Mouse (Mus musculus) intestine, embryonic 16.5 days (tissue): ENCODE data around the gene Spef2. TPM values are rescaled to one million over a fixed set of nuclear protein-coding genes. Genes with fewer than 3 reads are reported as not detected.
"Not testable (repeated sequence)": the region's sequence is repeated elsewhere in the genome, so short reads cannot be mapped to it uniquely, and the experiment has no call there.

ENCODE experiments used
- ATAC-seq: fragments of 200-750 bp; cut with Nextera tagmentation; 2 replicates; pipeline ENCODE4 v1.8.0; 2017; ENCODE audit warnings: moderate TSS enrichment, moderate library complexity
- H3K27ac ChIP-seq: fragments of 300-500 bp; sonication (generic); 2 replicates; pipeline ENCODE4 v1.5.1; 2014; ENCODE audit warnings: mild to moderate bottlenecking, low read length
- H3K27me3 ChIP-seq: fragments of 300-500 bp; sonication (generic); replicated peaks from 2 replicates; pipeline ENCODE4 v1.6.1; 2014; ENCODE audit warnings: low read length, control low read depth, mixed read lengths; ENCODE audit not compliant: control insufficient read depth, insufficient read depth
- H3K36me3 ChIP-seq: fragments of 300-500 bp; sonication (generic); 2 replicates; pipeline ENCODE4 v1.6.1; 2014; ENCODE audit warnings: low read length, control low read depth; ENCODE audit not compliant: control insufficient read depth, insufficient read depth
- H3K4me1 ChIP-seq: fragments of 300-500 bp; sonication (generic); 2 replicates; pipeline ENCODE4 v1.6.1; 2014; ENCODE audit warnings: low read length, control low read depth, mixed read lengths; ENCODE audit not compliant: control insufficient read depth, insufficient read depth
- H3K4me2 ChIP-seq: fragments of 300-500 bp; sonication (generic); 2 replicates; pipeline ENCODE4 v1.6.1; 2014; ENCODE audit warnings: low read depth, low read length, control low read depth
- H3K4me3 ChIP-seq: fragments of 300-500 bp; sonication (generic); 2 replicates; pipeline ENCODE4 v1.5.1; 2014; ENCODE audit warnings: mild to moderate bottlenecking, low read length
- H3K9ac ChIP-seq: fragments of 300-500 bp; sonication (generic); 2 replicates; pipeline ENCODE4 v1.6.1; 2014; ENCODE audit warnings: low read depth, low read length
- H3K9me3 ChIP-seq: fragments of 300-500 bp; sonication (generic); 2 replicates; pipeline ENCODE4 v1.6.1; 2016; ENCODE audit warnings: low read length, control low read depth; ENCODE audit not compliant: control insufficient read depth
- WGBS: fragments of 180-500 bp; shearing (Covaris S2); extraction: QIAGEN DNeasy Blood & Tissue Kit; methylation state at CpG from one replicate; pipeline ENCODE4 v1.1.7; 2014; 5-methylcytosine and 5-hydroxymethylcytosine counted together
- polyA plus RNA-seq: library from polyadenylated mRNA; unstranded; fragments of >200 nt; fragmentation: Nextera tagmentation; extraction: Ambion mirVana; gene quantifications from 2 replicates; pipeline ENCODE4 v1.2.1, GENCODE M21; 2015

The Spef2 gene
- polyA plus RNA-seq, 1 experiment from 2014 or later, result 0.15 TPM

GRCm38 (mm10) chr15:9571896-9572295, 176.8 kb downstream of the Spef2 start:
- Histone ChIP-seq H3K9me3 (no peaks in the 10 kb centered on the region), H3K27ac (no peak overlapping the region), H3K4me3 (no peak overlapping the region), H3K36me3 (no peaks in the 10 kb centered on the region), H3K27me3 (no peaks in the 10 kb centered on the region), H3K9ac (no peak overlapping the region), H3K4me2 (no peak overlapping the region), H3K4me1 (no peaks in the 10 kb centered on the region)
- 83% methylated on average over 2 of the region's 2 CpGs for WGBS
- ATAC-seq, result no peak

GRCm38 (mm10) chr15:9567316-9567715, 181.4 kb downstream of the Spef2 start:
- H3K9ac ChIP-seq, result no peak overlapping the region
- no peak for ATAC-seq
- H3K4me3 ChIP-seq, result no peak overlapping the region
- H3K9me3 ChIP-seq, result no peaks in the 10 kb centered on the region
- no peaks in the 10 kb centered on the region for H3K27me3 ChIP-seq
- no peak overlapping the region for H3K4me2 ChIP-seq
- H3K4me1 ChIP-seq, result no peaks in the 10 kb centered on the region
- WGBS, result 88% methylated on average over 4 of the region's 4 CpGs
- no peak overlapping the region for H3K27ac ChIP-seq
- no peaks in the 10 kb centered on the region for H3K36me3 ChIP-seq

GRCm38 (mm10) chr15:9565396-9565795, 183.3 kb downstream of the Spef2 start:
- Histone ChIP-seq H3K27ac (no peak overlapping the region), H3K36me3 (no peaks in the 10 kb centered on the region), H3K4me3 (no peak overlapping the region), H3K27me3 (no peaks in the 10 kb centered on the region), H3K4me1 (no peaks in the 10 kb centered on the region), H3K9me3 (no peaks in the 10 kb centered on the region), H3K4me2 (no peak overlapping the region), H3K9ac (no peak overlapping the region)
- no peak for ATAC-seq
- 68% methylated on average over 6 of the region's 6 CpGs for WGBS

- Histone ChIP-seq H3K9ac (no peak overlapping the region), H3K27ac (no peak overlapping the region), H3K36me3 (no peaks in the 10 kb centered on the region), H3K4me3 (no peak overlapping the region), H3K9me3 (no peaks in the 10 kb centered on the region), H3K4me1 (no peaks in the 10 kb centered on the region), H3K27me3 (no peaks in the 10 kb centered on the region), H3K4me2 (no peak overlapping the region)
- WGBS, result 80% methylated on average over 3 of the region's 3 CpGs
- no peak for ATAC-seq
Measured at GRCm38 (mm10) chr15:9564156-9564555, 184.5 kb downstream of the Spef2 start.

GRCm38 (mm10) chr15:9557264-9557663, 191.4 kb downstream of the Spef2 start:
- not testable (repeated sequence) for H3K4me3 ChIP-seq, H3K4me1 ChIP-seq, H3K9ac ChIP-seq, H3K4me2 ChIP-seq, H3K27me3 ChIP-seq, H3K27ac ChIP-seq, H3K9me3 ChIP-seq, H3K36me3 ChIP-seq, ATAC-seq
- WGBS, result 92% methylated on average over 13 of the region's 15 CpGs

GRCm38 (mm10) chr15:9548951-9549350, 199.7 kb downstream of the Spef2 start:
- no peaks in the 10 kb centered on the region for H3K27me3 ChIP-seq
- H3K4me1 ChIP-seq, result no peaks in the 10 kb centered on the region
- H3K36me3 ChIP-seq, result no peaks in the 10 kb centered on the region
- no peak overlapping the region for H3K9ac ChIP-seq
- 91% methylated on average over 2 of the region's 2 CpGs for WGBS
- no peak overlapping the region for H3K4me3 ChIP-seq
- ATAC-seq, result no peak
- H3K4me2 ChIP-seq, result no peak overlapping the region
- no peaks in the 10 kb centered on the region for H3K9me3 ChIP-seq
- no peak overlapping the region for H3K27ac ChIP-seq

- H3K4me2 ChIP-seq, result no peak overlapping the region
- no peak overlapping the region for H3K27ac ChIP-seq
- 76% methylated on average over 1 of the region's 1 CpGs for WGBS
- H3K27me3 ChIP-seq, result no peaks in the 10 kb centered on the region
- no peak for ATAC-seq
- no peaks in the 10 kb centered on the region for H3K9me3 ChIP-seq
- H3K9ac ChIP-seq, result no peak overlapping the region
- no peak overlapping the region for H3K4me3 ChIP-seq
- no peaks in the 10 kb centered on the region for H3K4me1 ChIP-seq
- no peaks in the 10 kb centered on the region for H3K36me3 ChIP-seq
Measured at GRCm38 (mm10) chr15:9535200-9535599, 213.5 kb downstream of the Spef2 start.

- Histone ChIP-seq H3K27me3 (no peaks in the 10 kb centered on the region), H3K27ac (no peak overlapping the region), H3K4me3 (no peak overlapping the region), H3K9ac (no peak overlapping the region), H3K36me3 (no peaks in the 10 kb centered on the region), H3K9me3 (no peaks in the 10 kb centered on the region), H3K4me1 (no peaks in the 10 kb centered on the region), H3K4me2 (no peak overlapping the region)
- ATAC-seq, result no peak
- WGBS, result 72% methylated on average over 3 of the region's 3 CpGs
Measured at GRCm38 (mm10) chr15:9533356-9533902, 215.2 kb downstream of the Spef2 start.

- H3K36me3 ChIP-seq, result no peaks in the 10 kb centered on the region
- H3K4me3 ChIP-seq, result no peak within 1 kb of the TSS
- no peaks in the 10 kb centered on the region for H3K27me3 ChIP-seq
- no peak within 1 kb of the TSS for H3K4me2 ChIP-seq
- H3K27ac ChIP-seq, result no peak within 1 kb of the TSS
- no peaks in the 10 kb centered on the region for H3K4me1 ChIP-seq
- no peak within 1 kb of the TSS for H3K9ac ChIP-seq
- 81% methylated on average over 4 of the region's 4 CpGs for WGBS
- H3K9me3 ChIP-seq, result no peaks in the 10 kb centered on the region
- no peak for ATAC-seq
Measured at GRCm38 (mm10) chr15:9530076-9530475, 218.6 kb downstream of the Spef2 start, which contains the start of gene Il7r. Gene Il7r (minus strand): TSS chr15:9530176.

GRCm38 (mm10) chr15:9529646-9530045, 219.0 kb downstream of the Spef2 start:
- H3K4me1 ChIP-seq, result no peaks in the 10 kb centered on the region
- no peaks in the 10 kb centered on the region for H3K36me3 ChIP-seq
- no peak overlapping the region for H3K4me2 ChIP-seq
- H3K27ac ChIP-seq, result no peak overlapping the region
- ATAC-seq, result no peak
- no peaks in the 10 kb centered on the region for H3K9me3 ChIP-seq
- H3K4me3 ChIP-seq, result no peak overlapping the region
- no peaks in the 10 kb centered on the region for H3K27me3 ChIP-seq
- H3K9ac ChIP-seq, result no peak overlapping the region
- 74% methylated on average over 3 of the region's 3 CpGs for WGBS
